In the genomic region with DNA sequence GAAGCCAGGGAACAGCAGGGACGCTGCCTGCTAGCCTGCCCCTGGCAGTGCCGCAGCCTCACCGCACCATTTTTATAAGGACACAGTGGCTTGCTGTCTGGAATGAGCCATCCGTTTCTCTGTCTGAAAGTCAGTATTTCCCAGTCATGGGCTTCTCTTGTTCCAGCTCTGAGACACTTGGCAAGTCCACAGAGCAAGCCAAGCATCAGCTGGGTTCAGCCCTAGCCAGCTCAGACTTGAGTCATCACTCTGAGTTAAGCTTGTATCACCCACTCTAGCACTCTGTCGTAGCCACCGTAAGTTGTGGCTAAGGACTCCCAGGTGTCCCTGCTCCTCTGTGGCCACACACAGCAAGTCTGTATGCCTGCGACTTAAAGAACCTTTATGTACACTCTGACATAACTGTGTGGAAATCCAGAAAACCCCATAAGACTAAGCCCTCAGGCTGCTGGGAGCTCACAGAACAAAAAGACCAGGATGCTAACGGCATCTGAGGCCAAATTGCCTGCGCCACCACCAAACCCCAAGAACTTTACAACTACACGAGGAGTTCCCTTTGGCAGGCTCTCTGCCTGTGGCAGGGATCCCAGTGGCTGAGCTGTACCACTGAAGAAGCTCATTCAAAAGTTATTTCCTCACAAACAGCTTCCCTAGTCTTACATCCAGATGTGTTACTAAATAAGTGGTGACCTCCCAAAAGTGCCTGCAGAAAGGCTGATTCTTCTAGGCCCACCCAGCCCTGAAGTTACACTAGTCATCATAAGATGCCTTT, we compare ENCODE assay signal across 8 mouse cellular contexts.
DNase-seq lines count a peak whose midpoint lies in the region; ATAC-seq and TF ChIP-seq lines count a peak whose summit lies in the region.
"Had no signal": no experiment of that assay in that cellular context is flagged by ENCODE, and none has a peak within 500 bp of the region (broad histone marks: within the 10 kb centered on the region; RNA-seq: fewer than 3 reads in every experiment).

No protein-coding gene starts in this region.

- TF ChIP-seq CTCF in liver, adult 2 months (IDR thresholded peaks at IDR 0.05; ENCODE audit: low read depth, low read length): no peak
- TF ChIP-seq CTCF in embryonic fibroblast, embryonic 13.5 days (IDR thresholded peaks at IDR 0.05; ENCODE audit: borderline replicate concordance, insufficient read depth, low read length): no peak
- TF ChIP-seq CTCF in heart, postnatal 0 days (IDR thresholded peaks at IDR 0.05; ENCODE audit: low read depth): no peak

- no peak for TF ChIP-seq POLR2A in liver, adult 2 months (IDR thresholded peaks at IDR 0.05; ENCODE audit: extremely low read depth, insufficient read depth, low read length)
- no peak for TF ChIP-seq POLR2A in embryonic fibroblast, embryonic 13.5 days (IDR thresholded peaks at IDR 0.05; ENCODE audit: low read depth, low read length)

- ATAC-seq in liver, embryonic 12.5 days: no peak
- peak; percentile 40 for ATAC-seq in heart, postnatal 0 days (ENCODE audit: insufficient read depth, low read depth)
- no peak for ATAC-seq in monocyte, adult 5-6 weeks (replicated peaks; ENCODE audit: insufficient number of reproducible peaks, low FRiP score, low TSS enrichment, poor library complexity, severe bottlenecking)

- no peaks in the 10 kb centered on the region for H3K36me3 ChIP-seq in liver, adult 2 months (ENCODE audit: control insufficient read depth, insufficient read depth, low read length)
- no peaks in the 10 kb centered on the region for H3K36me3 ChIP-seq in liver, embryonic 12.5 days
- no peaks in the 10 kb centered on the region for H3K36me3 ChIP-seq in heart, postnatal 0 days (replicated peaks; ENCODE audit: control insufficient read depth, insufficient read depth, low read length)
- H3K36me3 ChIP-seq: neural tube, embryonic 13.5 days had no signal

- WGBS in liver, adult 2 months: 83% methylated on average over 10 of the region's 10 CpGs
- 74% methylated on average over 10 of the region's 10 CpGs for WGBS in liver, embryonic 12.5 days (ENCODE audit: insufficient replicate concordance)
- WGBS in heart, postnatal 0 days: 55% methylated on average over 10 of the region's 10 CpGs

- H3K79me2 ChIP-seq in liver, adult 2 months (ENCODE audit: control insufficient read depth, insufficient read depth, low read length): no peaks in the 10 kb centered on the region

- H3K27me3 ChIP-seq in liver, adult 2 months (ENCODE audit: control insufficient read depth, insufficient read depth, low read length): no peaks in the 10 kb centered on the region
- H3K27me3 ChIP-seq in liver, embryonic 12.5 days (replicated peaks): peaks cover 6% of the 10 kb centered on the region
- H3K27me3 ChIP-seq in heart, postnatal 0 days (ENCODE audit: control insufficient read depth, insufficient read depth, low read length): no peaks in the 10 kb centered on the region
- H3K27me3 ChIP-seq: neural tube, embryonic 13.5 days had no signal

- TF ChIP-seq EP300 in heart, postnatal 0 days (IDR thresholded peaks at IDR 0.05; ENCODE audit: low read depth): no peak

- H3K4me2 ChIP-seq in liver, embryonic 12.5 days: no peak overlapping the region
- H3K4me2 ChIP-seq in heart, postnatal 0 days (ENCODE audit: low read depth, low read length): no peak overlapping the region
- H3K4me2 ChIP-seq: neural tube, embryonic 13.5 days had no signal

- H3K9ac ChIP-seq in liver, adult 2 months (ENCODE audit: low read depth, low read length): no peak overlapping the region
- H3K9ac ChIP-seq in liver, embryonic 12.5 days: no peak overlapping the region
- no peak overlapping the region for H3K9ac ChIP-seq in heart, postnatal 0 days (replicated peaks; ENCODE audit: low read depth, low read length)
- H3K9ac ChIP-seq: neural tube, embryonic 13.5 days had no signal

- peak; percentile 15 for DNase-seq in liver, adult 2 months (ENCODE audit: extremely low read depth, low read depth, low spot score)
- DNase-seq in heart, postnatal 0 days (ENCODE audit: low spot score): no peak
- peak; percentile 45 for DNase-seq in ovary, postnatal 14 days (ENCODE audit: low spot score)
- no peak for DNase-seq in spleen, postnatal 4 days (ENCODE audit: low spot score in 2 of 2)

- no peaks in the 10 kb centered on the region for H3K9me3 ChIP-seq in liver, embryonic 12.5 days (replicated peaks)
- no peaks in the 10 kb centered on the region for H3K9me3 ChIP-seq in heart, postnatal 0 days (replicated peaks; ENCODE audit: control insufficient read depth, low read length)
- H3K9me3 ChIP-seq: neural tube, embryonic 13.5 days had no signal

- H3K27ac ChIP-seq in liver, adult 2 months (replicated peaks; ENCODE audit: insufficient read depth, low read depth, low read length): peak overlapping the region; percentile 29
- no peak overlapping the region for H3K27ac ChIP-seq in liver, embryonic 12.5 days
- H3K27ac ChIP-seq in embryonic fibroblast, embryonic 13.5 days (ENCODE audit: insufficient read depth, low read length): peak overlapping the region; percentile 79
- H3K27ac ChIP-seq in heart, postnatal 0 days (ENCODE audit: low read depth): peak overlapping the region; percentile 51
- H3K27ac ChIP-seq: neural tube, embryonic 13.5 days had no signal

- no peak overlapping the region for H3K4me3 ChIP-seq in liver, adult 2 months (ENCODE audit: insufficient read depth, low read depth, low read length)
- H3K4me3 ChIP-seq in liver, embryonic 12.5 days: no peak overlapping the region
- no peak overlapping the region for H3K4me3 ChIP-seq in embryonic fibroblast, embryonic 13.5 days (ENCODE audit: insufficient read depth, low read length)
- no peak overlapping the region for H3K4me3 ChIP-seq in heart, postnatal 0 days (ENCODE audit: low read depth, low read length)
- H3K4me3 ChIP-seq: neural tube, embryonic 13.5 days had no signal

- H3K4me1 ChIP-seq in liver, adult 2 months (ENCODE audit: control insufficient read depth, insufficient read depth, low read length): peaks cover 6% of the 10 kb centered on the region; the same call in 1 of the 2 replicates
- no peaks in the 10 kb centered on the region for H3K4me1 ChIP-seq in liver, embryonic 12.5 days
- peaks cover 21% of the 10 kb centered on the region for H3K4me1 ChIP-seq in embryonic fibroblast, embryonic 13.5 days (ENCODE audit: control insufficient read depth, insufficient read depth, low read length)
- H3K4me1 ChIP-seq in heart, postnatal 0 days (ENCODE audit: control insufficient read depth, insufficient read depth): peaks cover 38% of the 10 kb centered on the region

Comparison
In these comparisons a context has a peak if more than half of its experiments do, and no peak if none do; other contexts are left out.
1. DNase-seq: peak in liver, adult 2 months (single experiment) and ovary, postnatal 14 days (single experiment); none in heart, postnatal 0 days (single experiment) and spleen, postnatal 4 days (0 of 2).